Mouse (Mus musculus) forebrain, embryonic 10.5 days (tissue): ENCODE results near the gene Pglyrp4. TPM values are rescaled to one million over a fixed set of nuclear protein-coding genes. Genes with fewer than 3 reads are reported as not detected.

Source experiments
- polyA plus RNA-seq: library from polyadenylated mRNA; unstranded; fragments of >200 nt; fragmentation: Nextera tagmentation; extraction: Ambion mirVana; gene quantifications from 2 replicates; pipeline ENCODE4 v1.2.1, GENCODE M21; 2016

The Pglyrp4 gene
- polyA plus RNA-seq, 1 experiment from 2014 or later: not detected

Other genes with a start within 250 kb of the Pglyrp4 start
- gene Snapin, start 235.9 kb upstream of the Pglyrp4 start, polyA plus RNA-seq: 58.9 and 59.6 TPM in 2 replicates
- 176 and 192 TPM in 2 replicates for gene Chtop, start 217.4 kb upstream of the Pglyrp4 start, polyA plus RNA-seq
- 4.4 and 7.9 TPM in 2 replicates for gene S100a1, start 212.5 kb upstream of the Pglyrp4 start, polyA plus RNA-seq
- 7.8 and 8.2 TPM in 2 replicates for gene S100a13, start 212.5 kb upstream of the Pglyrp4 start, polyA plus RNA-seq
- not detected in 2 replicates for gene S100a14, start 200.1 kb upstream of the Pglyrp4 start, polyA plus RNA-seq
- 25.8 and 26.5 TPM in 2 replicates for gene S100a16, start 189.7 kb upstream of the Pglyrp4 start, polyA plus RNA-seq
- not detected in 2 replicates for gene S100a3, start 166.3 kb upstream of the Pglyrp4 start, polyA plus RNA-seq
- gene S100a2, start 136.7 kb upstream of the Pglyrp4 start, polyA plus RNA-seq: not detected in 2 replicates
- not detected in 2 replicates for gene Gm42674, start 125.0 kb upstream of the Pglyrp4 start, polyA plus RNA-seq
- gene S100a4, start 123.1 kb upstream of the Pglyrp4 start, polyA plus RNA-seq: 0.47 TPM in 1 of 2 replicates, not detected in the other
- gene S100a5, start 118.4 kb upstream of the Pglyrp4 start, polyA plus RNA-seq: not detected in 2 replicates
- 22.4 and 23.2 TPM in 2 replicates for gene S100a6, start 114.0 kb upstream of the Pglyrp4 start, polyA plus RNA-seq
- not detected in 2 replicates for gene S100a7a, start 72.9 kb upstream of the Pglyrp4 start, polyA plus RNA-seq
- 0.33 TPM in 1 of 2 replicates, not detected in the other for gene S100a8, start 57.9 kb upstream of the Pglyrp4 start, polyA plus RNA-seq
- gene S100a9, start 31.2 kb upstream of the Pglyrp4 start, polyA plus RNA-seq: not detected in 2 replicates
- not detected in 2 replicates for gene Gm5849, start 51.0 kb downstream of the Pglyrp4 start, polyA plus RNA-seq